Mouse (Mus musculus) myocyte (in vitro differentiated cells): ENCODE measurements around the gene Ncl.

Experiments used
- E2F4 ChIP-seq: IDR thresholded peaks from one replicate; pipeline ENCODE4 v1.6.1; 2011; ENCODE audit warnings: mild to moderate bottlenecking, control low read depth, moderate library complexity; ENCODE audit not compliant: insufficient read depth
- MAX ChIP-seq: IDR thresholded peaks from one replicate; pipeline ENCODE4 v1.6.1; 2011; ENCODE audit warnings: low read depth, mild to moderate bottlenecking, control low read depth
- MYOD1 ChIP-seq, 3 experiments: IDR thresholded peaks; one replicate each; pipeline ENCODE4 v1.6.1; 2011; ENCODE audit warnings: control low read depth in 2 of 3, low read depth in 2 of 3, mild to moderate bottlenecking in 2 of 3, moderate library complexity in 1 of 3; ENCODE audit not compliant: insufficient read length in 2 of 3, control insufficient read depth in 1 of 3
- MYOG ChIP-seq, 3 experiments: IDR thresholded peaks; one replicate each; pipeline ENCODE4 v1.6.1; 2011; ENCODE audit warnings: control low read depth in 2 of 3, low read depth in 2 of 3, mild to moderate bottlenecking in 2 of 3; ENCODE audit not compliant: insufficient read length in 2 of 3, control insufficient read depth in 1 of 3, insufficient read depth in 1 of 3
- POLR2A ChIP-seq: IDR thresholded peaks from one replicate; pipeline ENCODE4 v1.6.1; 2011; ENCODE audit warnings: low read depth, mild to moderate bottlenecking, control low read depth, moderate library complexity; ENCODE audit not compliant: insufficient read length
- POLR2AphosphoS2 ChIP-seq: IDR thresholded peaks from one replicate; pipeline ENCODE4 v1.6.1; 2011; ENCODE audit warnings: low read depth, control low read depth; ENCODE audit not compliant: insufficient read length
- REST ChIP-seq: IDR thresholded peaks from one replicate; pipeline ENCODE4 v1.6.1; 2011; ENCODE audit warnings: mild to moderate bottlenecking, control low read depth, moderate library complexity; ENCODE audit not compliant: insufficient read depth, insufficient read length
- SRF ChIP-seq: IDR thresholded peaks from one replicate; pipeline ENCODE4 v1.6.1; 2011; ENCODE audit warnings: low read depth; ENCODE audit not compliant: control insufficient read depth, insufficient read length
- TCF12 ChIP-seq: IDR thresholded peaks from one replicate; pipeline ENCODE4 v1.6.1; 2011; ENCODE audit warnings: mild to moderate bottlenecking, control low read depth; ENCODE audit not compliant: poor library complexity, insufficient read depth, severe bottlenecking
- USF1 ChIP-seq: IDR thresholded peaks from one replicate; pipeline ENCODE4 v1.6.1; 2011; ENCODE audit warnings: low read depth, mild to moderate bottlenecking, control low read depth, moderate library complexity

DNA sequence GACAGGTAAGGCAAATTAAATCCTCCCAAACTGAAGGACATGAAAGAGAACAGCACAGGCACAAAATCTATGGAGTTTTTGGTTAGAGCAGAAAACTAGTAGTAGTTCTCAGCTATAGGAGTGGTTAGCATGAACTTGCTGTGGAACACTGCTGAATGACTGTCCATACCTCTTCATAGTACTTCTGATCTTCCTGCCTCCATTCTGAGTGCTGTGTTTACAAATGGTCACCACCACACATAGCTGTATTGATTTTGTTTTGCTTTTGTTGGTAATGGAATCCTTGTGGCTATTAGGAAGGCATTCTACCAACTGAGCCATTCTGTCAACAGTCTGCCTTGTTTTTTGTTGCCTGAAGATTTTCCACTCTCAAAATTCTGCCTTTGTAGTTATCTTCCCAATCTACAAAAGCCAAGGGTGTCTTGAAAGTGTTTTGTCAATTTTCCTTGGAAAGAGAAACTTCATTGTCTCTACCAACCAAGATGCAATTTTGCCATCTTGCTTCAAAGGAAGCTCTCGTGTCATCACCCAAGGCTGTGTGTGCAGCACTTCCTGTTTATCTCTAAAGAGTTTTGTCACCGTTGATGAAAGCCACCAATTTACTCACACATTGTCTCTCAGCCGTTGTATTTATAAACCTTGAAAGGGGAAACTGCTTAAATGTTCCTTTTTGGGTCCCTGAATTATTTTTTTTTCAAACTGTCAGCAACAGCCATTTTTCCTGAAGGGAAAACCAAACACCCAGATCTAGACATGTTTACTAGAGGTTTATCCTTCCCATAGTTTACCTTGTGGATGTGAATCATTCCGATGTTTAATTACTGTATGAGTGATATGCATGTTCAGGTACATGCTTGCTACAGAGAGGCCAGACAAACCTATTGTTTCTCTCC, 15.0 kb downstream of the Ncl start:
- TF ChIP-seq MAX, result no peak
- TF ChIP-seq USF1, result no peak
- no peak for TF ChIP-seq POLR2A
- peak; percentile 83 for TF ChIP-seq POLR2AphosphoS2
- no peak for TF ChIP-seq MYOD1 (IDR thresholded peaks at IDR 0.05; ENCODE audit: control insufficient read depth in 1 of 3, insufficient read length in 2 of 3, low read depth in 2 of 3)
- TF ChIP-seq REST, result no peak
- TF ChIP-seq MYOG (IDR thresholded peaks at IDR 0.05; ENCODE audit: control insufficient read depth in 1 of 3, insufficient read depth in 1 of 3, insufficient read length in 2 of 3, low read depth in 2 of 3), result no peak
- TF ChIP-seq TCF12, result no peak
- TF ChIP-seq E2F4, result no peak
- TF ChIP-seq SRF, result no peak
